Mouse (Mus musculus) erythroblast, adult 5-6 weeks (primary cell): ENCODE results near the gene Meis2. TPM values are rescaled to one million over a fixed set of nuclear protein-coding genes. Genes with fewer than 3 reads are reported as not detected.

ENCODE experiments used
- ATAC-seq: replicated peaks from 2 replicates; pipeline ENCODE4 v1.8.0; 2016; ENCODE audit warnings: moderate number of reproducible peaks, mild to moderate bottlenecking, moderate TSS enrichment, inconsistent platforms; ENCODE audit not compliant: poor library complexity, low FRiP score, severe bottlenecking
- total RNA-seq, 2 experiments: library from RNA; stranded (forward) in 1 of 2; stranded (reverse) in 1 of 2; fragments of 150-400 nt in 1 of 2; fragments of 200-764, 138-1000 nt in 1 of 2; gene quantifications; 2 replicates each; pipeline versions ENCODE4 v1.2.3 to v1.2.4; 2015 to 2017; ENCODE audit warnings: low replicate concordance in 2 of 2

Gene Meis2
- total RNA-seq, 2 experiments from 2014 or later: not detected

DNA sequence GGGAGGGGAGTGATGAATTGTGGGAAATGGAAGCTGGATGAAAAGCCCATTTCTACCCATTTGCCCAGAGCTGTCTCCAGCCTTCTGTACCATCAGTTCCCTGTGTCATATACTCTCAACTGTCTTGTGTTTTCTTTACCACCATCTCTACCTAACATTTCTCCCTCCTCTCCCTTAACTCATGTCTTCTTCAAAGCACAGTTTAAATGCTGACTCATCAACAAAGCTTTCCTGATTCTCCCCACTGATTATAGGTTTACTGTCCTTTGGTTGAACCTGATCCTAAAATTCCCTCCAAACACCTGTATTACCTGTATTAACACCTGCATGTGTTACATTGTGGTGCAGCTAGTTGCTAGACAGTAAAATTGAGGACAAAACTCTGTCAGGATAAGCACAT, 222.8 kb downstream of the Meis2 start:
- ATAC-seq: no peak

DNA sequence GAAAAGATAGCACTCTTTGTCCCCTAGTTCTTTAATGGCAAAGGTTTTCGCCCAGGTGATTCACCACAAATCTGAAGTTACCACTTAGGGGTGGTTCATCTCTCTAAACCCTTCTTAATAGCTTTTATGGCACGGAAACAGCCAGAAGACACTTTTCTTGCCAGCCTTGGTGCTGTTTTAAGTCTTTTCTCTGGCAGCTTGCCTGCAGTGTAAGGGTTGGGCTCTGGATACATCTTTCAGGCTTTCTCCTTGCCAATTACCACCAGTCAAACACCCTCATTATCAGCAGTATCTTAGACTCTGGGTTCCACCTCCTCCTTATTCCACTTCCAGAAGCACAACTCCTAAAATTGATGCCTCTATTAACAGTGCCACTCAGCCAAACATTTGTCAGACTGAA, 229.6 kb downstream of the Meis2 start:
- no peak for ATAC-seq

DNA sequence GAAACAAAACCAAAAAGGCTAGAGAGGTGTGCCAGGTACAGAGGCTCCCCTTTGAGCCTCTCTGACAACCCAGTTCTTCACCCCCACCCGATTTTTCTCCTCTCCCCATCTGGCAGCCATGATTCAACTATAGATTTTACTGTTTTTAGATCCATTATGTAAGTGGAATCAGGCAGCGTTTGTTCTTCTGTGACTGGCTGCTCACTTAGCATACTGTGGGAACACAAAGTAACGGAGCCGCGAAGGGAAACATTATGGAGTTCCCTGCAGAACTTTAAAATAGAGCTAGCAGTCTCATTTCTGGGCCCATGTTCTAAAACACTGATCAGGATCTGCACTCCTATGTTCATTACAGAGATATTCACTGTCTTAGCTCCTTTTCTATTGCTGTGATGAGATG, 243.3 kb downstream of the Meis2 start:
- no peak for ATAC-seq

DNA sequence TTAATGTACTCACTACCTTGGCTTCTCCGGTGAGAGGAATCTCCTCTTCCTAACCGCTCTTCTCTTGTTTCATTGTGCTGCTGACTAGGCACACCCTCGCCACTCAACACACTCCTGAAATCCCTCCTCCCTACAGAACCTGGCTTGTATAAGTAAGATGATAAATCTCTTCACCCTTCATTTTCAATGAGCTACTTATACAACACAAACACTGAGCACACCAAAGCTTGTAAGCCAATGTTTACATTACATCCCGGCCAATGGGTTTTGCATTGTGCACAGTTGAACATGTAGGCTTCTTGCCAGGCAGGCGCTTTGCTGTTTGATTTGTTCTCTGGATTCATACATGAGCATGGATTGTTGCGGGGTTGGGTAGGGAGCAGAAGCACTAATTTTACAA, 247.7 kb downstream of the Meis2 start:
- ATAC-seq: no peak

DNA sequence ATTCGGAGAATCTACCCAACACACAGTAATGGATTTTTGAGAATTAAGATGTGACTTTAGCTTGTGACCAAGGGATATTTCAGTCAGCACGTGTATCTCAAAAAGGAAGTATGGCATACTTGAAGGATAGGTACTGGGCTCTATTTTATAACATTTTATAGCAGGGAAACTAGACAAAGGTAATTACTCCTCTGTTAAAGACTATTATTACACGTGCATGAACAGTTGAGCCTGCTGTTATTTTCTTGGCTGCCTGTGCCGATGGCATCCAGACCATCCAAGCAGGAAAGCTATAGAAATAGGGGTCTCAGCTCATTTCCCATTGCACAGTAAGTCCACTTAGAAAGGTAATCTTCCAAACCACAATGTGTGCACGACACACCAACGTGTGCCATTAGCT, 251.9 kb downstream of the Meis2 start:
- no peak for ATAC-seq

DNA sequence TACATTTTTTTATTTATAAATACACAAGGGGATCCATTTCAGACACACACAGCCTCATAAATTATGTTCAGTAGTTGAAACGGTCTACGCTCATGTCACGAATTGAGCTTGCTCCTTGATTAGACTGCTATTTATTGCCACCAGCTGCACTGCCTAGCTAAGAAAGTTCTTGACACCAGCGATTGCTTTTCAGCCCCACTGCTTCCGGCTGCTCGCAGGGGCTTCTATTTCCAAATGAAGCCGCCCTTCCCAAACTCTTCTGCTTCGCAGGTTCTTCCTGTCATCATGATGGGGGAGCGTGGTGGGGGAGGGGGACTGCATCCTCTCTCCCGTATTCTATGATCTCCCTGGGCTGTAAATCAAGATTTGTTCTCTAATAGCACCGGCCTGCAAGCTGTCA, 252.3 kb downstream of the Meis2 start:
- ATAC-seq: no peak
